Mouse (Mus musculus): ENCODE measurements around the gene Atp2a2.

The Atp2a2 gene

GRCm38 (mm10) chr5:122519043-122519660 is 17.1 kb upstream of the Atp2a2 start:
- DNase-seq (ENCODE audit: low read depth, low spot score), result no peak

DNA sequence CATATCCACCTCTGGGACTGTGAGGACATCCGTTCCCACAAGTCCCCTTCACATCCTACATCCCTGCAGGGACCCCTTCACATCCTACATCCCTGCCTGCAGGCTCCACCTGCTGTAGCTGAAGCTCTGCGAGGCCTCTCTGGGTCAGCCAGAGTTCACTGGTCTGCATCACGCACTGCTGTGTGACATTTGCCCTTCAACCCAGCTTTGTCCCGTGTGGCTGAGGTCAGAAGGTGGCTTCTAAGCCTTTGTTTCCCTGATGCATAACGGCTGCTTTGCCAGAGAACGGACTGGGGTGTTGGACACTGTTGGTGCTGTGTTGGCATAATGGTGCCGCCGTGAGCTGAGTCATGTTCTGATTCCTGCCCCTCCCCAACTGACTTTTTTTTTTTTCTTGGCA is 16.2 kb upstream of the Atp2a2 start:
- peak; percentile 57 for DNase-seq (ENCODE audit: low read depth, low spot score)

- DNase-seq (ENCODE audit: low read depth, low spot score), result no peak
These were observed 14.9 kb upstream of the Atp2a2 start for GRCm38 (mm10) chr5:122516901-122517300.

- no peak for DNase-seq (ENCODE audit: low read depth, low spot score)
These were observed 14.2 kb upstream of the Atp2a2 start for GRCm38 (mm10) chr5:122516029-122516730.

DNA sequence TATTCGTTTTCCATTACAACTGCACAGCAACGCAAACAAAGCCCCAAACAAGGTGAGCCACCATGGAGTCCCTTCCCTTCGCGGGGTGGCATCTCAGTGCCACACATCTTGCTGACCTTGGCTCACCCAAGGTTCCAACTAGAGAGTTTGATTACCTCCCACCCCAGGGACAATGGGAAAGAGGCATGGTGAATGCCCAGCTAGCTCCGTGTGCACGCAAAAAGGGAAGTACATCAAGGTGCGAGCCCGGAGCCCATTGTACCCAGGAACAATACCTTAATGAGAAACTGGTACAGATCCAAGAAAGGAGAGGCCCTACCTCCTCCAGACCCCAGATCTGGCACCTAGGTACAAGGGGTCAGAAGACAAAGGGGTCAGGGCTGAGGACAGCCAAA is 12.1 kb upstream of the Atp2a2 start:
- DNase-seq (ENCODE audit: low read depth, low spot score), result no peak

GRCm38 (mm10) chr5:122513421-122514126 is 11.5 kb upstream of the Atp2a2 start:
- peak; percentile 68 for DNase-seq (ENCODE audit: low read depth, low spot score)

DNA sequence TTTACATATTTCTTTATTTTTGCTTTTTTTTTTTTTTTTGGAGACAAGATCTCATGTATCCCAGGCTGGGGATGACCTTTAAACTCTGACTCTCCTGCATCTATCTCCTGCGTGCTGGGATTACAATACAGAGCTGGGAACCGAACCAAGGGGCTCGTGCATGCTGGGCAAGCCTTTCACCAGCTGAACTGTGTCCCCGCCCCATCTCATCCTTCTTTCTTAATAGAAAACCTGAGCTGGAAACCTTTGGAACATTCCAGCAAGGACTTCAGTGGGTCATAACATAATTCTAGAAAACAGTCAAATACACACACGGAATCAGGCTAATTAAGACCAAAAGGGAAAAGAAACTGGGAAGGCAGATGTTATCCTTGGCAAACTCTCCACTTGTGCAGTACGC is 10.0 kb upstream of the Atp2a2 start:
- DNase-seq (ENCODE audit: low read depth, low spot score), result no peak

DNA sequence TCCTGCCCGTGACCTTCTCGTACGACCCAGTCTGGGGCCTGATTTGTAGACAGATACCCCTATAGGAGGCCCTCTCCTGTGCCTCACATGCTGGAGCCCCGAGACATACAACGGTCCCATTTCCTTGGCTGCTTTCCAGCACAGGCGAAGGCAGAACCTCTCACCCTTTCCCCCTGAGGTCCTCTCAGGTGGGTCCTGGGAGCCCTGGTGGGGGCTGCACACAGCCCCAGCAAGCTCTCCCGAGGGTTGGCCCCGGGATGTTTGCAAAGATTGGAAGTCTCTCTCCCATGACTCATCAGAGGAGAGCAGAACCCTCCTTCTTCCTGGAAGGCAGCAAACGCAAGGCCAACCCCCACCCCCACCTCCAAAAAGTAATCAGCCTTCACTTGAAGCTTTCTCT is 9.4 kb upstream of the Atp2a2 start:
- peak; percentile 31 for DNase-seq (ENCODE audit: low read depth, low spot score)

DNA sequence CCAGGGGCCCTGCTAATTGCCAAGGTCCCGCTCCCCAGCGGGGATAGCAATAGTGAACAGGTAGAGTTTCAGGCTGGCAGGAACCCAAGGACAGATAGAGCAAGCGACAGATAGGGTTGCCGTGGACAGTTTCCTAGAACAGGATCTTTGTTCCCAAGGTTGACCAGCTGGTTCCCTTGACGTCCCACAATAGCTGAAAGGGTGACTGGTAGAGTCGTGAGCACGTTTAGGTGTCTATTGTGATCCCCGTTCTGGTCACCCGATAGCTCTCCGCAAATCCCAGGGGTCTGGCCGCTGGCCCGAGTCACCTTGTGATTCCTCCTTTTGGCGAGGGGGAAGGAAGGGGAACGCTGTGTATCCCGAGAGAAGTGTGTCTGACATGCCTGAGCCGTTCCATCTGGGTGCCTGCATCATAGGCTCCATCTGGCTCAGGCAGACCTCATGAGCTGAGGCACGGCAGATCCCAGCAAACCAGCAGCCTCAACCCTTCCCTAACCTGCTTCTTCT is 8.7 kb upstream of the Atp2a2 start:
- no peak for DNase-seq (ENCODE audit: low read depth, low spot score)

- DNase-seq (ENCODE audit: low read depth, low spot score), result no peak
These were observed 7.6 kb upstream of the Atp2a2 start for GRCm38 (mm10) chr5:122509608-122510007.

- DNase-seq (ENCODE audit: low read depth, low spot score), result no peak
These were observed 6.9 kb upstream of the Atp2a2 start for GRCm38 (mm10) chr5:122508861-122509306.

GRCm38 (mm10) chr5:122507396-122507795 is 5.4 kb upstream of the Atp2a2 start:
- DNase-seq (ENCODE audit: low read depth, low spot score), result no peak

DNA sequence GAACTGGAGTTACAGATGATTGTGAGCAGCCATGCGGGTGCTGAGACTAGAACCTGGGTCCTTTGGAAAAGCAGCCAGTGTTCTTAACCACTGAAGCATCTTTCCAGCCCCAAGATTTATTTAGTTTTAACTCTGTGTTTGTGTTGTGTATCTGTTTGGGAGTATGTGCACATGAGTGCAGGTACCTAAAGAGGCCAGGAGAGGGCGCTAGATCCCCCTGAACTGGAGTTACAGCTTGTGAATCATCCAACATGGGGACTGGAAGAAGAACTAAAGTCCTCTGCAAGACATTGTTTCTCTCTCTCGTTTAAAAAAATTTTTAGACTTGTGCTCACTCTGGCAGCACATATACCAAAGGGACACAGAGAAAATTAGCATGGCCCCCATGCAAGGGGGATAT is 4.4 kb upstream of the Atp2a2 start:
- DNase-seq (ENCODE audit: low read depth, low spot score), result no peak

- no peak for DNase-seq (ENCODE audit: low read depth, low spot score)
These were observed 3.5 kb upstream of the Atp2a2 start for GRCm38 (mm10) chr5:122505554-122505953.

GRCm38 (mm10) chr5:122503760-122504119 is 1.7 kb upstream of the Atp2a2 start:
- DNase-seq (ENCODE audit: low read depth, low spot score), result peak; percentile 91

- DNase-seq (ENCODE audit: low read depth, low spot score), result peak; percentile 70
These were observed 1.2 kb upstream of the Atp2a2 start for GRCm38 (mm10) chr5:122503015-122503759.

DNA sequence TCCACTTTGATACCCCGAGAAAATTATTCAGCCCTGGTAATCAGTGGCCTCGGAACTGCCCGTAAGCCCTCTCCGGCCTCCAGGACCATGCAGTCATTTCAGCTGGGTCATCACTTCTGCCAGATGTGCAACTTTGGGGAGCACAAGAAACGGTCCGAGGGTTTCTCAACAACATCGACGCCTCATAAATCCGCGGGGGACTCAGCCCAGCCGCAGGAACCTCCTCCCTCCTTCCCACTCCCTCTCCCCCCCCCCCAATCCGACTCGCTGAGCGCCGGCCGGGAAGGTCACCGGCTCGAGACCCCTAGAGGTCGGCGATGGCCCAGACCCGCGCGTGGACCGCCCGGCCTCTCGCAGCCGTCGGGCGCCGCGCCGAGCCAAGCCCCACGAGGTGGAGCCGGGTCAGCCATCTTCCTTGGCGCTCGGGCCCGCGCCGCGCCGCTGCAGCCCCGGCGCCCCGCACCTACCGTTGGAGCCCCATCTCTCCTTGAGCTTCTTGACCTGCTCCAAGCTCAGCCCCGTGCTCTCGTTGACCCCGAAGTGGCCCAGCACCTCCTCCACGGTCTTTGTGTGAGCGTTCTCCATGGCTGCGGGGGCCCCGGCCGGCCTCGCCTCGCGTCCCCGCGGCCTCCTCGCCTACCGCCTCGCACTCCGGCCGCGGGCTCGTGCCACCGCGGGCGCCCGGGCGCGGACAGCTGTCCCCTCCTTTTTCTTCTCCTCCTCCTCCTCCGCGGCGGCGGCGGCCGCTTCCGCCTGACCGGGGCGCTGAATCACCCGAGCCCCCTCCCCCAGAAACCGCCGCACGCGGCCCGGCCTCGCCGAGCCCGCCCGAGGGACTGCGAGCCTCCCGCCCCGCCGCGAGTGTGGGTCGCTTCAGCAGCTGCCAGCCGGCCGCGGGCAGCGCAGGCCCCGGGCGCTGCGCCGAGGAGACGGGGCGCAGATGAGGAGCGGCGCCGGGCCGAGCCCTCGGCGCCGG is 636 bp downstream of the Atp2a2 start:
- DNase-seq (ENCODE audit: low read depth, low spot score), result no peak

DNA sequence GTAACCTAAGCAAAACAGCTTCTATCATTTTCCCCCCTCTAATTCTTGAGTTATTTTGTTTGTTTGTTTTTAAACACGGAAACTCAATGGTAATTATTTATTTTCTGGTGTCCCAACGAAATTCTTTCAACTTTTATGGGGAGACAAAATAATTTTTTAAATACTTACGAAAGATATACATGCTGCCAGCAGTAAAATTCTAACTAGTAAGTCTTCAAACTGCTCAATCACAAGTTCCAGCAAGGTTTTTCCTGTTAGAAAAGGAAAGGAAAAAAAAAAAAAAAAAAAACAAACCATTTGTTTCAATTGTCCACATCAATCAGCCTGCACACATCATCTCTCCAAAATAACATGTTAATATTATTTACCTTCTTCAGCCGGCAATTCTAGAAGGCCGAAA is 1.5 kb downstream of the Atp2a2 start:
- DNase-seq (ENCODE audit: low read depth, low spot score), result no peak

GRCm38 (mm10) chr5:122500141-122500540 is 1.9 kb downstream of the Atp2a2 start:
- DNase-seq (ENCODE audit: low read depth, low spot score), result no peak

- DNase-seq (ENCODE audit: low read depth, low spot score), result no peak
These were observed 4.0 kb downstream of the Atp2a2 start for GRCm38 (mm10) chr5:122498046-122498445.

GRCm38 (mm10) chr5:122496990-122497389 is 5.0 kb downstream of the Atp2a2 start:
- DNase-seq (ENCODE audit: low read depth, low spot score), result no peak
